Mouse (Mus musculus) olfactory bulb, adult 2 months (tissue): ENCODE measurements around the gene Nfic. TPM values are rescaled to one million over a fixed set of nuclear protein-coding genes. Genes with fewer than 3 reads are reported as not detected.
A peak's percentile ranks its signal among the peaks of the same experiment; 100 is the strongest.
"Not testable (repeated sequence)": the region's sequence is repeated elsewhere in the genome, so short reads cannot be mapped to it uniquely, and the experiment has no call there.

Experiments
- H3K27ac ChIP-seq: fragments of 200-500 bp; 2 replicates; pipeline ENCODE4 v1.5.1; 2012; ENCODE audit warnings: low read depth, low read length; ENCODE audit not compliant: insufficient read depth
- H3K4me1 ChIP-seq: fragments of 200-500 bp; 2 replicates; pipeline ENCODE4 v1.6.1; 2012; ENCODE audit warnings: low read length; ENCODE audit not compliant: control insufficient read depth, insufficient read depth
- H3K4me3 ChIP-seq: fragments of 200-500 bp; 2 replicates; pipeline ENCODE4 v1.5.1; 2012; ENCODE audit warnings: mild to moderate bottlenecking, low read depth, low read length, moderate library complexity; ENCODE audit not compliant: insufficient read depth
- CTCF ChIP-seq: fragments of 200-500 bp; IDR thresholded peaks from 2 replicates; pipeline ENCODE4 v1.5.1; 2012; ENCODE audit warnings: low read depth, mild to moderate bottlenecking, low read length, moderate library complexity; ENCODE audit not compliant: insufficient read depth
- POLR2A ChIP-seq: fragments of 200-500 bp; IDR thresholded peaks from 2 replicates; pipeline ENCODE4 v1.6.1; 2012; ENCODE audit warnings: mild to moderate bottlenecking, low read depth, low read length, moderate library complexity; ENCODE audit not compliant: insufficient read depth
- WGBS: fragments of 180-500 bp; shearing (Covaris S2); methylation state at CpG from one replicate; pipeline ENCODE4 v1.1.7; 2018; 5-methylcytosine and 5-hydroxymethylcytosine counted together
- polyA plus RNA-seq: library from polyadenylated mRNA; stranded (reverse); fragments of >200 nt; gene quantifications from 2 replicates; pipeline ENCODE4 v1.2.4, GENCODE M21; 2012; ENCODE audit warnings: low replicate concordance; ENCODE audit not compliant: missing spikeins, insufficient read depth, insufficient read length

Nfic gene
- polyA plus RNA-seq, 1 experiment: not detected

GRCm38 (mm10) chr10:81457624-81458023 is 2.2 kb upstream of the Nfic start:
- H3K4me1 ChIP-seq: peaks cover 37% of the 10 kb centered on the region
- TF ChIP-seq POLR2A: no peak
- TF ChIP-seq CTCF: no peak
- WGBS: 81% methylated on average over 8 of the region's 8 CpGs
- no peak overlapping the region for H3K4me3 ChIP-seq
- no peak overlapping the region for H3K27ac ChIP-seq

GRCm38 (mm10) chr10:81456983-81457563 is 1.6 kb upstream of the Nfic start:
- WGBS: 31% methylated on average over 12 of the region's 12 CpGs
- Histone ChIP-seq H3K4me3 (no peak overlapping the region), H3K27ac (no peak overlapping the region), H3K4me1 (peaks cover 43% of the 10 kb centered on the region)
- TF ChIP-seq POLR2A: no peak
- TF ChIP-seq CTCF: no peak

GRCm38 (mm10) chr10:81454106-81454505 is 1.3 kb downstream of the Nfic start:
- Histone ChIP-seq H3K27ac (no peak overlapping the region), H3K4me1 (peaks cover 30% of the 10 kb centered on the region), H3K4me3 (no peak overlapping the region)
- 81% methylated on average over 2 of the region's 2 CpGs for WGBS
- TF ChIP-seq CTCF: no peak
- no peak for TF ChIP-seq POLR2A

- no peak overlapping the region for H3K4me3 ChIP-seq
- WGBS: 12% methylated on average over 14 of the region's 14 CpGs
- H3K4me1 ChIP-seq: peaks cover 30% of the 10 kb centered on the region
- no peak for TF ChIP-seq POLR2A
- no peak for TF ChIP-seq CTCF
- no peak overlapping the region for H3K27ac ChIP-seq
Observed at GRCm38 (mm10) chr10:81452947-81453288, 2.5 kb downstream of the Nfic start.

- peaks cover 26% of the 10 kb centered on the region for H3K4me1 ChIP-seq
- 12% methylated on average over 36 of the region's 36 CpGs for WGBS
Observed at GRCm38 (mm10) chr10:81452237-81452946, 3.0 kb downstream of the Nfic start.

GRCm38 (mm10) chr10:81451365-81451745 is 4.1 kb downstream of the Nfic start:
- H3K27ac ChIP-seq: no peak overlapping the region
- WGBS: 62% methylated on average over 6 of the region's 6 CpGs
- peaks cover 18% of the 10 kb centered on the region for H3K4me1 ChIP-seq
- H3K4me3 ChIP-seq: no peak overlapping the region
- TF ChIP-seq CTCF: no peak
- TF ChIP-seq POLR2A: no peak

More at GRCm38 (mm10) chr10:81452237-81452946, 3.0 kb downstream of the Nfic start:
- no peak overlapping the region for H3K27ac ChIP-seq
- TF ChIP-seq CTCF (no peak), POLR2A (no peak)
- H3K4me3 ChIP-seq: no peak overlapping the region

- 50% methylated on average over 9 of the region's 9 CpGs for WGBS
- Histone ChIP-seq H3K4me3 (no peak overlapping the region), H3K4me1 (peaks cover 18% of the 10 kb centered on the region), H3K27ac (no peak overlapping the region)
- TF ChIP-seq CTCF (no peak), POLR2A (no peak)
Observed at GRCm38 (mm10) chr10:81450641-81451364, 4.6 kb downstream of the Nfic start.

- TF ChIP-seq POLR2A (no peak), CTCF (peak; percentile 91)
- Histone ChIP-seq H3K4me1 (peaks cover 12% of the 10 kb centered on the region), H3K4me3 (no peak overlapping the region), H3K27ac (no peak overlapping the region)
- 1% methylated on average over 7 of the region's 7 CpGs for WGBS
Observed at GRCm38 (mm10) chr10:81450140-81450539, 5.3 kb downstream of the Nfic start.

GRCm38 (mm10) chr10:81445516-81445915 is 9.9 kb downstream of the Nfic start:
- H3K4me1 ChIP-seq, H3K27ac ChIP-seq, H3K4me3 ChIP-seq: not testable (repeated sequence)
- 31% methylated on average over 2 of the region's 2 CpGs for WGBS
